Mouse (Mus musculus) cerebellum, postnatal 36 days (tissue): Measurements from ENCODE around the gene Hist1h4k.
"Not testable (repeated sequence)": the region's sequence is repeated elsewhere in the genome, so short reads cannot be mapped to it uniquely, and the experiment has no call there.

ENCODE experiments used
- DNase-seq, 2 experiments: peaks; one replicate each; pipeline ENCODE4 v3.0.0; 2021 to 2022; ENCODE audit warnings: mixed read lengths in 2 of 2

Hist1h4k gene

DNA sequence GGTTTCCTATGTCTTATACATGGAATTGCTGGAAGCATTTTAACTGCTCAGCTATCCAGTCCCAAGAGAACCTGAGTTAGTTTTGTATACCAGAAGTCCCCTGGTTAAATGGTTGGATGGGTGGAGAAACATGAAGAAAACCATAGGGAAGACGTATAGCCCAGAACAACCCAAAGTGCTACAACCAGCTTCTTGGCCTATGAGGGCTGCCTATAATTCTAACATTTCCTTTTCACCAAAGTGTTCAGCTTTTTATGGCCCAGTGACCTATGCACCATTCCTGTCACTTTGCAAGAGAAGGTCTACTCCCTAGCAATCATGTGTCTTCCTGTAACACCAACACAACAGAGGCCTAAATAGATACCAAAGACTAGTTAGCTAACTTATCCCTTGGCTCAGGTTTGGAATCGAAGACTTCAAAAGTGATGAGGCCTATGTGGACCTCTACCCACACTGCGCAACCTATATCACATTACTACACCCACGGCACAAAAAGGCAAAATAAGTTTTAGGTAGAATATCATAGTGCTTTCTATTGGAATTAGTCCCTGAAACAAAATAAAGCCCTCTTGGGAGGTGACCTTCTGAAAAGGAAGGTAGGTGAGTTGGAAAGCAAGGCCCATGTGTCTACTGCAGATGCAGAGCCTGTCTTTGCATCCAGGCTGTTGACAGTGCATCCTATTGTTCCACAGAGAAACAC lies 31.8 kb downstream of the Hist1h4k start:
- no peak for DNase-seq

GRCm38 (mm10) chr13:21717397-21718357 lies 32.6 kb downstream of the Hist1h4k start, which contains the start of gene Hist1h3h:
Hist1h3h (plus strand) TSS chr13:21717659.
- peak; percentile 67 to 76 for DNase-seq

DNA sequence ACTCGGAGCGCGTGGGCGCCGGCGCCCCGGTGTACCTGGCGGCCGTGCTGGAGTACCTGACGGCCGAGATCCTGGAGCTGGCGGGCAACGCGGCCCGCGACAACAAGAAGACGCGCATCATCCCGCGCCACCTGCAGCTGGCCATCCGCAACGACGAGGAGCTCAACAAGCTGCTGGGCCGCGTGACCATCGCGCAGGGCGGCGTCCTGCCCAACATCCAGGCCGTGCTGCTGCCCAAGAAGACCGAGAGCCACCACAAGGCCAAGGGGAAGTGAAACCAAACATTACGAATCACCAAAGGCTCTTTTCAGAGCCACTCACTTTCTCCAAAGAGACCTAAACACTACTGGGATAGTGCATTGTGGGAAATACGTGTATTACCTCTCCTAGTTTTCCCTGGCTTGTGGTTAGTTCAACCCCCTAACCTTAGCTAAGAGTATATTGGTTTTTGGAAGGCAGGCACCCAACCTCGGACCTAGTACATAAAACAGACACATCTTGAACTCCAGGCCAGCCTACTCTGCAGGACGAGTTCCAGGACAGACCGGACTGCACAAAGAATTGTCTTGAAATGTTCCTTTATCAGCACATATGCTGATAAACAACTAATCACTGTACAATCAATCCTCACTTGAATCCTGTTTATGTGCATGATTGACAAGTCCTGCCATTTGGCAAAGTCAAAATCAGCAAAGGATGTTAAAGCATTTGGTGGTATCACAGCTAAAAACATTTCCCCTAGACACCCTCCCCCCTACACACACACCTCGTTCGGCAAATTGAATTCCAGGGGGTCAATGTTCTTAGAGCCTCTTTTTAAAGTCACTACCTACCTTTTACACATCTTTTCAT lies 33.5 kb downstream of the Hist1h4k start:
- DNase-seq = not testable (repeated sequence)

GRCm38 (mm10) chr13:21715864-21716539 lies 34.3 kb downstream of the Hist1h4k start, which contains the start of the genes Hist1h2bl and Hist1h2ai:
Hist1h2bl (minus strand) TSS chr13:21716143.
Hist1h2ai (plus strand) TSS chr13:21716422.
- peak; percentile 67 to 90 for DNase-seq

DNA sequence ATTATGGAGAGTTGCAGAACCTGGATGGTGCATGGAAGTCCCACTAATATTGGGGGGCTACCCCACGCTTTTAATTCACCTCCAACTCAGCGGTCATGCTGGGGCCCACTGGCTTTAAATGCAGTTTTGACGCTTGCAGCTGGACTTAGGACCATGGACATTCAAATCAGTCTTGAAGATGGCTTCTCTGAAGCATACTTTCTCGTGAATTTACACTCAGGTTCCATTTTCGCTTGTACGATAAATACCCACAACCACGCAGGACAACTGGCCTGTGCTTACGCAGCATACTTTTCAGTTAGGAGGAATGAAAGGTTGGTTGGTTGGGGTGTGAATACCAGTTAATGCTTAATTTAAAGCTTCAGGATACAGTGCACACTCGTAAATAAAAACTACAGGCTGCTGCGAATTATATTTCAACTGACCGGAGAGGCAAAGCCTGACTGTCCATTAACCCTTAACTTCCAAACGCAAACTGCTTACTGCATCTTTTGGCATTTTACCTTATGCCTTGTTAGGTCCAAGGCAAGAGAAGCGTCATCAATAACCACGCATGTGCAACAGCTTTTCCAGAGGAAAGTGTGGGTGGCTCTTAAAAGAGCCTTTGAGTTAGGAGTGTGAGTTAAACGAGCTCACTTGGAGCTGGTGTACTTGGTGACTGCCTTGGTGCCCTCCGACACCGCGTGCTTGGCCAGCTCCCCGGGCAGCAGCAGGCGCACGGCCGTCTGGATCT lies 35.0 kb downstream of the Hist1h4k start:
- no peak for DNase-seq

GRCm38 (mm10) chr13:21714725-21715124 lies 35.6 kb downstream of the Hist1h4k start:
- DNase-seq = peak; percentile 63 to 77

DNA sequence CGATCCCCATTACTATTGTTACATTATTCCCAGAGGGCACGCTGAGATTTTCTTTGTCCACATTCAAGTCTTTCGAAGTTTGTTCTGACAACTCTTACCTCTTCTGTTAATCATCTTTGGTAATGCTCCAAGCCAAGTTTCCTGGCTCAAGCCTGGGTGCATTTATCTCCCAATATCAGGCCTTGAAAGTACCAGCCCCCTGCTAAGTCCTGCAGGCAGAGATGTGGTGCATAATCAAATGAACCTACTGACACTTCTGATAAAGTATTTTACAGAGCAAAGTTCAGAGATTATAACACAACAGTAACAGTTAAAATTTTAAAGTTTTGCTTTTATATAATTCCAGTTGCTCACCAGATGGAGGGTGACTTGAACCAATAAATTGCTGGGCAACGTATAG lies 38.6 kb downstream of the Hist1h4k start:
- DNase-seq = no peak

DNA sequence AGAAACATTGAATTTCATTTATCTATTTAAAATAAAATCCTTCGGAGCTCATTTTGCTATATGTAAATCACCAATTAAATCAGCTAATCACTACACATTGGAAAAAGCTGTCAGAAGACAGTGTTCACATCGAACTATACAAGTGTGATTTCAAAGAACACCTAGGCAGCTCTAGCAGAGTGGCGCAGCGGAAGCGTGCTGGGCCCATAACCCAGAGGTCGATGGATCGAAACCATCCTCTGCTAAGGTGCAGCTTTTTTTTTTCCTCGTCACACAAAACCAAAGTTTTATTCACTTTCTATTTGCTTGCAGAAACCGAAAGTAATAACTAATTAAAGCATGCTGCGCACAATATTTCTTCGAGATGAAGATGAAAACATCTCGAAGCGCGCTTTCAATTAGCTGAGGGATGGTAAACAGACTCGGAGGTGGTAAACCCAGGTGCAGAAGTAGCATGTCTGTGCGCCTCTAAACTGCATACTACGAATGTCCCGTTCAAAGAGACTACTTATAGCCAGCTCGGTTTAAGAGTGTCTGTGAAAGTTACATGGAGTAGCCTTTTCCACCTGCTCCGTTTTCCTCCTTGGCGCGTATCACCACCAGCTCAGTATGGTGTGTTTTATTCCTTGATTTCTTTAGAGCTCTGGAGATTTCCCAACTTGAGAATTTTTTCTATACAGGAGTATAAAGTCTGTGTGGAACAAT lies 39.3 kb downstream of the Hist1h4k start:
- peak; percentile 76 to 88 for DNase-seq

- peak; percentile 86 to 91 for DNase-seq
Observed at GRCm38 (mm10) chr13:21710031-21710711, 40.1 kb downstream of the Hist1h4k start.

GRCm38 (mm10) chr13:21706669-21707068 lies 43.6 kb downstream of the Hist1h4k start:
- no peak for DNase-seq
